Mouse (Mus musculus) stomach, embryonic 14.5 days (tissue): ENCODE data around the gene Btbd7. TPM values are rescaled to one million over a fixed set of nuclear protein-coding genes. Genes with fewer than 3 reads are reported as not detected.

Experiments
- ATAC-seq: fragments of 200-750 bp; cut with Nextera tagmentation; 2 replicates; pipeline ENCODE4 v1.8.0; 2017; ENCODE audit warnings: low read depth, moderate TSS enrichment; ENCODE audit not compliant: insufficient number of reproducible peaks, insufficient read depth, low FRiP score
- H3K27ac ChIP-seq: fragments of 300-500 bp; sonication (generic); 2 replicates; pipeline ENCODE4 v1.5.1; 2014; ENCODE audit warnings: mild to moderate bottlenecking, low read length, moderate library complexity, mixed read lengths
- H3K27me3 ChIP-seq: fragments of 300-500 bp; sonication (generic); 2 replicates; pipeline ENCODE4 v1.6.1; 2014; ENCODE audit warnings: low read length, control low read depth, mixed read lengths; ENCODE audit not compliant: control insufficient read depth, insufficient read depth
- H3K36me3 ChIP-seq: fragments of 300-500 bp; sonication (generic); 2 replicates; pipeline ENCODE4 v1.6.1; 2014; ENCODE audit warnings: mild to moderate bottlenecking, control low read depth, low read length, moderate library complexity, mixed read lengths; ENCODE audit not compliant: control insufficient read depth, insufficient read depth
- H3K4me1 ChIP-seq: fragments of 300-500 bp; sonication (generic); 2 replicates; pipeline ENCODE4 v1.6.1; 2014; ENCODE audit warnings: low read length, control low read depth, mixed read lengths; ENCODE audit not compliant: control insufficient read depth, insufficient read depth
- H3K4me2 ChIP-seq: fragments of 300-500 bp; sonication (generic); replicated peaks from 2 replicates; pipeline ENCODE4 v1.6.1; 2014; ENCODE audit warnings: low read depth, low read length, control low read depth
- H3K4me3 ChIP-seq: fragments of 300-500 bp; sonication (generic); 2 replicates; pipeline ENCODE4 v1.5.1; 2014; ENCODE audit warnings: low read depth, low read length, control low read depth
- H3K9ac ChIP-seq: fragments of 300-500 bp; sonication (generic); replicated peaks from 2 replicates; pipeline ENCODE4 v1.6.1; 2014; ENCODE audit warnings: low read depth, mild to moderate bottlenecking, control low read depth, low read length, moderate library complexity, mixed read lengths
- H3K9me3 ChIP-seq: fragments of 300-500 bp; sonication (generic); 2 replicates; pipeline ENCODE4 v1.6.1; 2016; ENCODE audit warnings: low read depth, low read length, control low read depth; ENCODE audit not compliant: control insufficient read depth
- WGBS: fragments of 180-500 bp; shearing (Covaris S2); extraction: QIAGEN DNeasy Blood & Tissue Kit; methylation state at CpG from one replicate; pipeline ENCODE4 v1.1.7; 2014; 5-methylcytosine and 5-hydroxymethylcytosine counted together
- polyA plus RNA-seq: library from polyadenylated mRNA; unstranded; fragments of >200 nt; fragmentation: Nextera tagmentation; extraction: Ambion mirVana; gene quantifications from 2 replicates; pipeline ENCODE4 v1.2.1, GENCODE M21; 2014

The Btbd7 gene
- polyA plus RNA-seq, 1 experiment from 2014 or later = 29.2 TPM

DNA sequence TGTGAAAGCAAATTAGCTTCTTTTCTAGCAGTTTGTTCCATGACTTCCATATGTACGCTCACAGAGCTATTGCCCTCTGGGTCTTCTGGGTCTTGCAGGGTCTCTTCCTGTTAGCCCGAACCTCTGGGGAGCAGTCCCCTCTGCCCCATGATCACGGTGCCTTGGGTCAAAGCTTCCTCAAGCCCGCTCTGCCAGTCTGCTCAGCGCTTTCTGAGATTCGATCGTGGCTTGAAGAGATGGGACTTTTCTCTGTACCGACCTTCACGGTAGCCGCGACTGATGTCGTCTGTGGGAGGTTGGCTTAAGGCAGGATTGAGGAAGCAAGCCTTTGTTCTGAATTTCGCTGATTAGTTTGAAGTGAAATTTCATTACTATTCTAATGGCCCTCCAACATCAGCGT is 102.2 kb downstream of the Btbd7 start:
- H3K9ac ChIP-seq = no peak overlapping the region
- no peak overlapping the region for H3K27ac ChIP-seq
- H3K4me3 ChIP-seq = no peak overlapping the region
- H3K4me2 ChIP-seq = no peak overlapping the region
- H3K27me3 ChIP-seq = no peaks in the 10 kb centered on the region
- no peaks in the 10 kb centered on the region for H3K9me3 ChIP-seq
- H3K4me1 ChIP-seq = no peaks in the 10 kb centered on the region
- WGBS = 95% methylated on average over 14 of the region's 14 CpGs
- ATAC-seq = no peak
- peaks cover 47% of the 10 kb centered on the region for H3K36me3 ChIP-seq

DNA sequence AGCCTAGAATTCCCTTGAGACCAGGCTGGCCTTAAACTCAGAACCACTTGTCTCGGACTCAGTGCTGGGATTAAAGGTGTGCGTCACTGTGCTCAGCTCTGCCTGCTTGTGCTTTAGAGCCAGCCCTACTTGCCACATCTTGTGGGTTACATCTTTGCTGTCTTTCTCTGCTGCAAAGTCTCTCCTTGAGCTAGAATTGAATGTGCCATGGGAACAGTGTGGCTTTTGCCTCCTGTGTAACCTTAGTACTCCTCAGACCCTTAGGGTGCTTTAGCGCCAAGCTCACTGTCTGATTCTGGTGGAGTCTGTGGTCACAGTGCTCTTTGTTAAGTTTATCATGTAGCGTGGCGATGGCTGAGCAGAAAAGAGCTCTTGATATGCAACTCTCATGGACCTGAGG is 105.6 kb downstream of the Btbd7 start:
- Histone ChIP-seq H3K36me3 (peaks cover 76% of the 10 kb centered on the region), H3K4me3 (no peak overlapping the region), H3K27me3 (no peaks in the 10 kb centered on the region), H3K9me3 (no peaks in the 10 kb centered on the region), H3K27ac (no peak overlapping the region), H3K9ac (no peak overlapping the region), H3K4me2 (no peak overlapping the region), H3K4me1 (no peaks in the 10 kb centered on the region)
- 96% methylated on average over 5 of the region's 5 CpGs for WGBS
- no peak for ATAC-seq

DNA sequence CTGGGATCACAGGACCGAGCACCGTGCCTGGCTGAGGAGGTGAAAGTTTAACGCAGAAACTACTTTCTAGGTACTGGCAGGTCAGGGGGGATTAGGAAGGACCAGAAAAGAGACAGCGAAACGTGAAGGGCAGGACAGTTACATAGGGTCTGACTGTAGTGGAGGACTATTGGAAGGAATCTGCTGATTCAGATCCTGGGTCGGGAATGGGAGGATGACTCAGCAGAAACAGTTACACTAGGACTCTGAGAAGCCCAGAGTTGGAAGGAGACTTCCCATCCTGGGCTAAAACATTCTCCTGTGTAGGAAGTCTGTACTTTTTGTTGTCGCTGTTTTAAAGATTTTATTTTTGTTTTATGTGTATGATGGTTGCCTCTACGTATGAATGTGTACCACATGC is 106.7 kb downstream of the Btbd7 start:
- no peak for ATAC-seq
- Histone ChIP-seq H3K4me1 (no peaks in the 10 kb centered on the region), H3K27me3 (no peaks in the 10 kb centered on the region), H3K4me3 (no peak overlapping the region), H3K27ac (no peak overlapping the region), H3K9me3 (no peaks in the 10 kb centered on the region), H3K36me3 (peaks cover 78% of the 10 kb centered on the region), H3K9ac (no peak overlapping the region), H3K4me2 (no peak overlapping the region)
- WGBS = 96% methylated on average over 8 of the region's 8 CpGs

DNA sequence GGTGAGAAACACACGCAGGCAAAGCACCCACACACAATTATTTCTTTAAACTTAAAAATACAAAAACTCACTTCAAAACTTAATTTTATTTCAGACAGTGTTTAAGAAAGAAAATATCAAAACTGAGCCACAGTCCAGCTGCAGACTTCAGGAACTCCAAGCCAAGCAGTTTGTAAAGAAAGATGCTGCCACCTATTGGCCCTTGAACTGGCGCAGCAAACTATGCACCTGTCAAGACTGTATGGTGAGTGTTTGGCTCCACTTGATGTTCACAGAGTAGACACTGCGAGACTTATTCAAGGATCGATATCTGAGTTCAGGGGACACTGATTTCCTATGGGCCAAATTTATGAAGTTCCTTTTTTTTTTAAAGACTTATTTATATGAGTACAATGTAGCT is 109.3 kb downstream of the Btbd7 start:
- no peak for ATAC-seq
- no peak overlapping the region for H3K9ac ChIP-seq
- 91% methylated on average over 4 of the region's 4 CpGs for WGBS
- H3K27ac ChIP-seq = no peak overlapping the region
- no peak overlapping the region for H3K4me2 ChIP-seq
- no peak overlapping the region for H3K4me3 ChIP-seq
- no peaks in the 10 kb centered on the region for H3K9me3 ChIP-seq
- no peaks in the 10 kb centered on the region for H3K27me3 ChIP-seq
- H3K4me1 ChIP-seq = no peaks in the 10 kb centered on the region
- peaks cover 71% of the 10 kb centered on the region for H3K36me3 ChIP-seq

DNA sequence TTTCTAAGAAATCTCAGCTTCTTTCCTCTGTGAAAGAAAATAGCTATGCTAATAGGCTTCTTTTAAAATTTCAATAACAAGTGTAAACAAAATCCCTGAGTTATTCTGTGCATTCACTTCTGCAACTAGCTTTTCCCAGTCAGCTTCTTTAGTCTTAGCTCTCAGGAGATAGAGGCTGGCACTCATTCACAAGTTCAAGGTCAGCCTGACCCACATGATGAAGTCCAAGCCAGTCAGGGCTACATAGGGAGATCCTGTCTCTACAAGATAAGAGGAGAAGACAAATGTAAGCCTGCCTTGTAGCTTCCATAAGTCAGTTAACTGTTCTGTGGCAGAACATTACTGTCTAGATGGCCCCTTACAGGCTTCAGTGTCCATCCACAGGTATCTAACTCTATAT is 114.6 kb downstream of the Btbd7 start:
- Histone ChIP-seq H3K4me2 (no peak overlapping the region), H3K36me3 (peaks cover 35% of the 10 kb centered on the region), H3K9me3 (no peaks in the 10 kb centered on the region), H3K27ac (no peak overlapping the region), H3K27me3 (no peaks in the 10 kb centered on the region), H3K9ac (no peak overlapping the region), H3K4me3 (no peak overlapping the region), H3K4me1 (peaks cover 9% of the 10 kb centered on the region)
- no peak for ATAC-seq

DNA sequence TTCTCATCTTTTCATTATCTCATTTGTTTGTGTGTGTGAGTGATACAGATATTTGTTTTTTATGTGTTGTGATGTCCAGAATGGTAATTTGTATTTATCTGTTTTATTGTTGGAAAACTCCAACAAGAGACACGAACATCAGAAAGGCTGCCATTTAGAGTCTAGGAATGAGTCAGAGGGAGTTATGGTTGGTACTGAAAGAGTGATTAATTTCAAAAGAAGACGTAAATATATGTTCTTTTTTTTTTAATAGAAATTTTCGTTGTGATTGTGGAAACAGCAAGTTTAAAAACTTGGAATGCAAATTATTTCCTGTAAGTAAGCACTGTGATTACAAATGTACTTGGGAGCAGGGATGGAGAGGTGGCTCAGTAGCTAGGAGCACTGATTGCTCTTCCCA is 116.6 kb downstream of the Btbd7 start:
- Histone ChIP-seq H3K4me3 (no peak overlapping the region), H3K36me3 (peaks cover 18% of the 10 kb centered on the region), H3K4me1 (peaks cover 11% of the 10 kb centered on the region), H3K27ac (no peak overlapping the region), H3K9ac (no peak overlapping the region), H3K4me2 (no peak overlapping the region), H3K9me3 (no peaks in the 10 kb centered on the region), H3K27me3 (no peaks in the 10 kb centered on the region)
- WGBS = 83% methylated on average over 3 of the region's 3 CpGs
- ATAC-seq = no peak

DNA sequence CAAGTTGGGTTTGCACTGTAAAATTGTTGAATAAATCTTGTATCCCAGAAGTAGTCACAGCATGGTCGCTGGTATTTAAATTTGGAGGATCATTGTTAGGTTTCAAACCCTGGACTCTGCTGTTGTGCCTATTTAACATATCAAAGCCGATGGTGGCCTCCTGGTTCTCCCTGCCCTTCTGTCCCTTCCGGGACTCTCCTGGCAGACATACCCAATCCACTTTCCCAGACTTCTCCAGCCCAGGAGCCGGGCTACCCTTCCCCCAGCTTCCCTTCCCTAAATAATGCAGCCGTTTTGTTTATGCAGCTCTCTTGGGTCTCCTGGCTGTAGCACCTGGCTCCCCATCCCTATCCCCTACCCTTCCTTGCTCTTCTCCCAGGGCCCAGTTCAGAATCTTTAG is 119.3 kb downstream of the Btbd7 start:
- no peak overlapping the region for H3K27ac ChIP-seq

DNA sequence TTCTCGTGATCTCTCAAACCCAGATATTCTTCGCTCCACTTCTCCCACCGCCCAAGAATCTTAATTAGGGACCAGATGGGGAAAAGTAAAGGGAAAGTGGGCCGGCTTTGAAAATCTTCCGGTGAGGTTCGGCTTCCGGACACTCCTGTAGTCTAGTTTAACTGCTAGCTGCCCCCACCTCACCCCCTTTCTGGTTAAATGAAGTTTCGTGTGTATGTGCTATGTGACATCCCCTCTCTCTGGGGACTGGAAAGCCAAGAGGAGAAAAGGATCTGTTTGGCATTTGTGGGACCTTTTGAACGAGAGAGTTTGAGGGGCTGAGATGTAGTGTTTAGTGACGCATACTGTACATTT is 119.9 kb downstream of the Btbd7 start, which contains the start of gene Gm20604:
TSS of gene Gm20604 (minus strand) at position 270 of the 354 bp plus-strand sequence.
- WGBS = 1% methylated on average over 10 of the region's 10 CpGs
- peak within 1 kb of the TSS; percentile 76 for H3K9ac ChIP-seq
- H3K9me3 ChIP-seq = no peaks in the 10 kb centered on the region
- peaks cover 4% of the 10 kb centered on the region; the same call in 1 of the 2 replicates for H3K36me3 ChIP-seq
- H3K4me2 ChIP-seq = peak within 1 kb of the TSS; percentile 93
- peak within 1 kb of the TSS; percentile 84 for H3K27ac ChIP-seq
- ATAC-seq = no peak
- no peaks in the 10 kb centered on the region for H3K27me3 ChIP-seq
- peak within 1 kb of the TSS; percentile 92 for H3K4me3 ChIP-seq
- peaks cover 15% of the 10 kb centered on the region for H3K4me1 ChIP-seq

More for the DNA sequence above, 119.3 kb downstream of the Btbd7 start:
- H3K4me1 ChIP-seq = peaks cover 15% of the 10 kb centered on the region
- no peaks in the 10 kb centered on the region for H3K27me3 ChIP-seq
- peaks cover 4% of the 10 kb centered on the region; the same call in 1 of the 2 replicates for H3K36me3 ChIP-seq
- peak overlapping the region; percentile 92 for H3K4me3 ChIP-seq
- H3K9ac ChIP-seq = peak overlapping the region; percentile 76
- no peaks in the 10 kb centered on the region for H3K9me3 ChIP-seq
- 5% methylated on average over 5 of the region's 5 CpGs for WGBS
- H3K4me2 ChIP-seq = peak overlapping the region; percentile 93
- no peak for ATAC-seq

DNA sequence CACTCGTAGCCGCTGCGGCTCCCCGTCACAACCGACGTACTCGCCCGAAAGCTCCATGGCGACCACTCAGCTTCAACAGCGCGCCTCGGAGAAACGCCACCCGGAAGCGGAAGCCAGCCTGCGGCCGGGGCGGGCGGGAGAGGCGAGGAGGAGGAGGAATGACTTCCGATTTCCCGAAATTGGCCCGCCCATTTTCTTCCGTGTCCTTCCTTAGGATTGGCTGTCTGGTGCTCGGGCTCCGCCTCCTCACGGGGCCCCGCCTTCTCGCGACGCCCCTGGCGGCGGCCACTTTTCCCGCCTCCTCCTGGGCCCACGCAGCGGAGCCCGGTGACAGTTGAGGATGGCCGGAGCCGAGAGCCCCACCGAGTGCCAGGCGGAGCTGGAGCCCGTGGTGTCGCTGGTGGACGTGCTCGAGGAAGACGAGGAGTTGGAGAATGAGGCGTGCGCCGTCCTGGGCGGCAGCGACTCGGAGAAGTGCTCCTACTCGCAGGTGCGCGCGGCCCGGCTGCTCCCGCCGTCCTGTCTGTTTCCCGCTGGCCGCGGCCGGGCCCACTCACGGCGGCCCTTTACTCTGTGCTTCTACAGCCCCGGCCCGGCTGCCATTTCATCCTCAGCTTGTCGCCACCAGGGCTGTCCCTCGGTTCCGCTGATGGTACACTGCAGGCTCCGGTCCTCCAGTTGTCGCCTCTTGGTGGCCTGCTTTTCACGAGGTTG is 120.4 kb downstream of the Btbd7 start, which contains the start of the genes Gm28051, Gon7 and Ubr7:
TSS of gene Gm28051 (minus strand) at position 77 of the 714 bp plus-strand sequence.
TSS of gene Gon7 (minus strand) at position 115 of the 714 bp plus-strand sequence.
TSS of gene Ubr7 (plus strand) at position 279 of the 714 bp plus-strand sequence.
- ATAC-seq = peak; percentile 97
- H3K27me3 ChIP-seq = no peaks in the 10 kb centered on the region
- peaks cover 4% of the 10 kb centered on the region; the same call in 1 of the 2 replicates for H3K36me3 ChIP-seq
- no peaks in the 10 kb centered on the region for H3K9me3 ChIP-seq
- peak within 1 kb of the TSS; percentile 76 for H3K9ac ChIP-seq
- peak within 1 kb of the TSS; percentile 84 for H3K27ac ChIP-seq
- H3K4me1 ChIP-seq = peaks cover 15% of the 10 kb centered on the region
- H3K4me3 ChIP-seq = peak within 1 kb of the TSS; percentile 92
- peak within 1 kb of the TSS; percentile 93 for H3K4me2 ChIP-seq
- under 1% methylated on average over 73 of the region's 73 CpGs for WGBS
